Mouse (Mus musculus) hindbrain, embryonic 16.5 days (tissue): Measurements from ENCODE around the gene Ssbp3. TPM values are rescaled to one million over a fixed set of nuclear protein-coding genes. Genes with fewer than 3 reads are reported as not detected.

Experiments
- ATAC-seq: fragments of 200-750 bp; cut with Nextera tagmentation; 2 replicates; pipeline ENCODE4 v1.8.0; 2017; ENCODE audit warnings: moderate TSS enrichment, moderate library complexity
- H3K27ac ChIP-seq: fragments of 300-500 bp; sonication (generic); 2 replicates; pipeline ENCODE4 v1.5.1; 2014; ENCODE audit warnings: low read depth, mild to moderate bottlenecking, control low read depth, low read length, moderate library complexity
- H3K27me3 ChIP-seq: fragments of 300-500 bp; sonication (generic); replicated peaks from 2 replicates; pipeline ENCODE4 v1.6.1; 2014; ENCODE audit warnings: low read length; ENCODE audit not compliant: control insufficient read depth, insufficient read depth
- H3K36me3 ChIP-seq: fragments of 300-500 bp; sonication (generic); 2 replicates; pipeline ENCODE4 v1.6.1; 2014; ENCODE audit warnings: mild to moderate bottlenecking, low read length, moderate library complexity, mixed read lengths; ENCODE audit not compliant: control insufficient read depth, insufficient read depth
- H3K4me1 ChIP-seq: fragments of 300-500 bp; sonication (generic); 2 replicates; pipeline ENCODE4 v1.6.1; 2014; ENCODE audit warnings: low read depth, low read length; ENCODE audit not compliant: control insufficient read depth, insufficient read depth
- H3K4me2 ChIP-seq: fragments of 300-500 bp; sonication (generic); 2 replicates; pipeline ENCODE4 v1.6.1; 2014; ENCODE audit warnings: mild to moderate bottlenecking, low read length, control low read depth, moderate library complexity
- H3K4me3 ChIP-seq: fragments of 300-500 bp; sonication (generic); 2 replicates; pipeline ENCODE4 v1.5.1; 2014; ENCODE audit warnings: mild to moderate bottlenecking, low read length, control low read depth, moderate library complexity
- H3K9ac ChIP-seq: fragments of 300-500 bp; sonication (generic); 2 replicates; pipeline ENCODE4 v1.6.1; 2014; ENCODE audit warnings: low read depth, mild to moderate bottlenecking, control low read depth, low read length, moderate library complexity
- H3K9me3 ChIP-seq: fragments of 300-500 bp; sonication (generic); 2 replicates; pipeline ENCODE4 v1.6.1; 2014; ENCODE audit warnings: mild to moderate bottlenecking, low read length, moderate library complexity; ENCODE audit not compliant: control insufficient read depth
- WGBS: fragments of 180-500 bp; shearing (Covaris S2); extraction: QIAGEN DNeasy Blood & Tissue Kit; methylation state at CpG from one replicate; pipeline ENCODE4 v1.1.7; 2014; 5-methylcytosine and 5-hydroxymethylcytosine counted together
- polyA plus RNA-seq: library from polyadenylated mRNA; unstranded; fragments of >200 nt; fragmentation: Nextera tagmentation; extraction: Ambion mirVana; gene quantifications from 2 replicates; pipeline ENCODE4 v1.2.1, GENCODE M21; 2015

The Ssbp3 gene
- polyA plus RNA-seq, 1 experiment from 2014 or later: 82.9 TPM

DNA sequence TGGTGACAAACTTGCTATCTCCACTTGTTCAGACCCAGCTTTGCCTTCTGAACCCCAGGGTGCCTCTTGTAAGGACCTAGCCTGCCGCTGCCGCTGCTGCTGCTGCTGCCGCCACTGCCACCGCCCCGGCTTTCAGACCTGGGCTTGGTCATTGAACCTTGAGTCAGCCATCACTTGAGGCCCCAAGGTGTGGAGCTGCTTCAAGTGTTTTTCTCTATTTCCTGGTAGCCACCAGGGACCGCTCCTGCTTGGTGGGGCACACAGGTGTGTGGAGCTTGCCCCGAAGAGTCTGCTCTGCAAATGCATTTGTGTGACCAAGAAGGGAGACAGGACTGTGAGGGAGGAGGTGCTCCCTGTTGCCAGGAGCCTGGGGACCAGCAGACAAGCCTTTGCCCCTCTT is 114.4 kb downstream of the Ssbp3 start:
- H3K4me1 ChIP-seq: peaks cover 28% of the 10 kb centered on the region
- no peaks in the 10 kb centered on the region for H3K9me3 ChIP-seq
- 81% methylated on average over 7 of the region's 7 CpGs for WGBS
- H3K36me3 ChIP-seq: no peaks in the 10 kb centered on the region
- no peak overlapping the region for H3K4me3 ChIP-seq
- no peak overlapping the region for H3K27ac ChIP-seq
- H3K27me3 ChIP-seq: no peaks in the 10 kb centered on the region
- no peak for ATAC-seq
- no peak overlapping the region for H3K4me2 ChIP-seq
- H3K9ac ChIP-seq: no peak overlapping the region

- WGBS: 59% methylated on average over 5 of the region's 5 CpGs
- Histone ChIP-seq H3K27ac (no peak overlapping the region), H3K4me3 (no peak overlapping the region), H3K4me1 (peaks cover 27% of the 10 kb centered on the region), H3K9me3 (no peaks in the 10 kb centered on the region), H3K36me3 (no peaks in the 10 kb centered on the region), H3K27me3 (no peaks in the 10 kb centered on the region), H3K4me2 (no peak overlapping the region), H3K9ac (no peak overlapping the region)
- ATAC-seq: no peak
These were observed 114.9 kb downstream of the Ssbp3 start for GRCm38 (mm10) chr4:107025369-107025768.

GRCm38 (mm10) chr4:107026451-107026850 is 116.0 kb downstream of the Ssbp3 start:
- peak overlapping the region; percentile 57; the same call in 1 of the 2 replicates for H3K27ac ChIP-seq
- 54% methylated on average over 8 of the region's 8 CpGs for WGBS
- H3K36me3 ChIP-seq: no peaks in the 10 kb centered on the region
- no peaks in the 10 kb centered on the region for H3K27me3 ChIP-seq
- H3K9me3 ChIP-seq: no peaks in the 10 kb centered on the region
- no peak overlapping the region for H3K4me3 ChIP-seq
- ATAC-seq: no peak
- H3K4me2 ChIP-seq: no peak overlapping the region
- H3K4me1 ChIP-seq: peaks cover 22% of the 10 kb centered on the region
- no peak overlapping the region for H3K9ac ChIP-seq

GRCm38 (mm10) chr4:107035689-107036088 is 125.2 kb downstream of the Ssbp3 start:
- Histone ChIP-seq H3K4me1 (peaks cover 7% of the 10 kb centered on the region), H3K4me2 (no peak overlapping the region), H3K36me3 (peaks cover 17% of the 10 kb centered on the region), H3K4me3 (no peak overlapping the region), H3K9me3 (no peaks in the 10 kb centered on the region), H3K9ac (no peak overlapping the region), H3K27ac (no peak overlapping the region), H3K27me3 (no peaks in the 10 kb centered on the region)
- no peak for ATAC-seq
- 89% methylated on average over 4 of the region's 4 CpGs for WGBS

GRCm38 (mm10) chr4:107036985-107037384 is 126.5 kb downstream of the Ssbp3 start:
- no peak overlapping the region for H3K27ac ChIP-seq
- no peak overlapping the region for H3K4me3 ChIP-seq
- H3K27me3 ChIP-seq: no peaks in the 10 kb centered on the region
- H3K9me3 ChIP-seq: no peaks in the 10 kb centered on the region
- H3K36me3 ChIP-seq: peaks cover 25% of the 10 kb centered on the region
- no peak overlapping the region for H3K4me2 ChIP-seq
- WGBS: 91% methylated on average over 2 of the region's 2 CpGs
- no peak for ATAC-seq
- no peak overlapping the region for H3K9ac ChIP-seq
- H3K4me1 ChIP-seq: peaks cover 7% of the 10 kb centered on the region

DNA sequence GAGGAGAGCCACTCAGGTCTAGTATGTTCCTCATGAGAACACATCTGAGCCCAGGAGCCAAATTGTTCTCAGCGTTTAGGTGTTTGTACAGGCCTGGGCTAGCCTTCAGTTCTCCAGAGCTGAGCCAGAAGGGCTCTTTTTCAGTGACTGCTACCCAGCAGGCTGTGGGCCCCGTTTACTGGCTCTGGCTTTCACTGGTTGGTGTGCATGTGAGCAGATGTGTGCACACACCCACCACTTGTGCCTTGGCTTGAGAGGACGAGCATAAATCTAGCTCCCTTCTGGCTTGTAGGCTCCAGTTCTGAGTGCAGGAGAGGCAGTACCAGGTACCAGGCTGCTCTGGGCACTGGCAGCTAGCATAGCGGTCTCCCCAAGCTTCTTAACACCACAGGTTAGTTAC is 127.8 kb downstream of the Ssbp3 start:
- peaks cover 7% of the 10 kb centered on the region for H3K4me1 ChIP-seq
- ATAC-seq: no peak
- peak overlapping the region; percentile 48 for H3K27ac ChIP-seq
- H3K9me3 ChIP-seq: no peaks in the 10 kb centered on the region
- H3K4me2 ChIP-seq: no peak overlapping the region
- no peaks in the 10 kb centered on the region for H3K27me3 ChIP-seq
- peaks cover 25% of the 10 kb centered on the region for H3K36me3 ChIP-seq
- no peak overlapping the region for H3K9ac ChIP-seq
- H3K4me3 ChIP-seq: no peak overlapping the region
- 81% methylated on average over 4 of the region's 4 CpGs for WGBS

- Histone ChIP-seq H3K27ac (peak overlapping the region; percentile 68), H3K4me3 (no peak overlapping the region), H3K4me1 (peaks cover 7% of the 10 kb centered on the region), H3K9ac (no peak overlapping the region; the same call in 1 of the 2 replicates), H3K4me2 (no peak overlapping the region), H3K9me3 (no peaks in the 10 kb centered on the region), H3K36me3 (peaks cover 28% of the 10 kb centered on the region), H3K27me3 (no peaks in the 10 kb centered on the region)
- ATAC-seq: peak; percentile 77
- WGBS: 40% methylated on average over 8 of the region's 8 CpGs
These were observed 128.8 kb downstream of the Ssbp3 start for GRCm38 (mm10) chr4:107039270-107039669.

DNA sequence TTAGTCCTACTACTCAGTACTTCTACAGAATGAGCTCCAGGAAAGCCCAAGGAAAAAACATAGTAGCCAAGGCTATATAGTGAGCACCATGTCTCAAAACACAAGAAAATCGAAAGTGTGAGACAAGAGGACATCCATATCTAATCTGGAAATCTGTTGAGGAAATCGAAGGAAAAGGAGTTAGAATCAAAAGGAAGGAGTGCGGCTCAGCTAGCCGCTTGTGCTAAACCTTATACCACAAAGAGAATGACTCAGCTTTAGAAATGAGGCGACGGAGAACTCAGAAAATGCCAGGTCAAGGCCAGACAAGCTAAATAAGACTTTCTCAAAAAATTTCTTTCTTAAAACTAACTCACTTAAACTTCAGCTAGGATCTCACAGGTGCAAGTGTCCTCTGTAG is 131.8 kb downstream of the Ssbp3 start:
- WGBS: 90% methylated on average over 6 of the region's 6 CpGs
- Histone ChIP-seq H3K27ac (no peak overlapping the region), H3K9ac (no peak overlapping the region), H3K4me2 (no peak overlapping the region), H3K27me3 (no peaks in the 10 kb centered on the region), H3K4me1 (peaks cover 7% of the 10 kb centered on the region), H3K4me3 (no peak overlapping the region), H3K9me3 (no peaks in the 10 kb centered on the region), H3K36me3 (peaks cover 37% of the 10 kb centered on the region)
- no peak for ATAC-seq

DNA sequence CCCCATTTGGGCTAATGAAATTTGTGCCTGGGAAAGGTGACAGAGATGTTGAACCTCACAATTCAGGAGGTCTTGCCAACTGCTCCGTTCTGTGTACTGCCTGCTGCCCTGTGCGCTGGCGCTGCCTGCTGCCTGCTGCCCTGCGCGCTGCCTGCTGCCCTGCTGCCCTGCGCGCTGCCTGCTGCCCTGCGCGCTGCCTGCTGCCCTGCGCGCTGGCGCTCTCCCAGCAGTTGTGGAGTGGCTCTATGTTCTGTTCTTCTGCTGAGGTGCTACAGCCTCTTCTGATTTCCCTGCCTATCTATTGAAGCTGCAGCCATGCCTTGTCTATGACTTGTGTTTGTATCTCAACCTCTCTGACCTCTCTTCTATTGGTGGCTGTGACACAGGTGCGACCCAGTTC is 134.7 kb downstream of the Ssbp3 start:
- 93% methylated on average over 13 of the region's 13 CpGs for WGBS
- H3K36me3 ChIP-seq: peaks cover 25% of the 10 kb centered on the region
- no peak overlapping the region for H3K4me3 ChIP-seq
- ATAC-seq: no peak
- no peak overlapping the region for H3K4me2 ChIP-seq
- H3K9me3 ChIP-seq: no peaks in the 10 kb centered on the region
- H3K4me1 ChIP-seq: no peaks in the 10 kb centered on the region; the same call in 1 of the 2 replicates
- no peak overlapping the region for H3K9ac ChIP-seq
- H3K27ac ChIP-seq: no peak overlapping the region
- H3K27me3 ChIP-seq: no peaks in the 10 kb centered on the region

DNA sequence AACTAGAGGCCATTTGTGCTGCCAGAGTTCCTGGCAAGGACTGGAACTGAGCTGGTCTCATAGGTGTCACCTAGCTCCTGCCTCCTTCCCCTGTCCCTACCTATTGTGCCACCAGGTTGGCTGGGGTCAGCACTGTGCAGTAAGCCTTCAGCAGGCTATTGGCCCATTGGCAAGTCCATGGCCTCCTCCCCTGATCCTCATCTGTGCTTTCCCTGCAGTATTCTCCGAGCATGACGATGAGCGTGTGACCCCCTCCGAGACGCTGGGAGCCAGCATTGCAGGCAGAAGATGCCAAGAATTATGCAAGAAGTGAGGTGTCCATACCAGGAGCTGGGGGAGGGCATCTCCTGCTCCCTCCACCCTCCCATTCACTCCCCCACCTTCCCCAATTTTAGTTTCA is 137.3 kb downstream of the Ssbp3 start:
- no peak for ATAC-seq
- H3K4me2 ChIP-seq: no peak overlapping the region
- 71% methylated on average over 5 of the region's 5 CpGs for WGBS
- no peaks in the 10 kb centered on the region for H3K9me3 ChIP-seq
- H3K27ac ChIP-seq: no peak overlapping the region
- no peak overlapping the region for H3K4me3 ChIP-seq
- H3K9ac ChIP-seq: no peak overlapping the region
- no peaks in the 10 kb centered on the region for H3K27me3 ChIP-seq
- H3K36me3 ChIP-seq: peaks cover 12% of the 10 kb centered on the region
- no peaks in the 10 kb centered on the region; the same call in 1 of the 2 replicates for H3K4me1 ChIP-seq
